Mouse (Mus musculus) neutrophil, adult 5-6 weeks (primary cell): ENCODE results near the gene Kcnn1. TPM values are rescaled to one million over a fixed set of nuclear protein-coding genes. Genes with fewer than 3 reads are reported as not detected.
A peak's percentile ranks its signal among the peaks of the same experiment; 100 is the strongest.

Source experiments
- ATAC-seq: fragments of 151-379, 151-347 bp; 2 replicates; pipeline ENCODE4 v1.8.0; 2017; ENCODE audit warnings: mild to moderate bottlenecking, moderate TSS enrichment; ENCODE audit not compliant: insufficient number of reproducible peaks, poor library complexity, low FRiP score, severe bottlenecking; ENCODE audit errors: extremely low read depth
- total RNA-seq: library from RNA; stranded (forward); fragments of 200-1000 nt; gene quantifications from 2 replicates; pipeline ENCODE4 v1.2.3, GENCODE M21; 2017

Gene Kcnn1
- total RNA-seq, 1 experiment from 2014 or later: not detected

DNA sequence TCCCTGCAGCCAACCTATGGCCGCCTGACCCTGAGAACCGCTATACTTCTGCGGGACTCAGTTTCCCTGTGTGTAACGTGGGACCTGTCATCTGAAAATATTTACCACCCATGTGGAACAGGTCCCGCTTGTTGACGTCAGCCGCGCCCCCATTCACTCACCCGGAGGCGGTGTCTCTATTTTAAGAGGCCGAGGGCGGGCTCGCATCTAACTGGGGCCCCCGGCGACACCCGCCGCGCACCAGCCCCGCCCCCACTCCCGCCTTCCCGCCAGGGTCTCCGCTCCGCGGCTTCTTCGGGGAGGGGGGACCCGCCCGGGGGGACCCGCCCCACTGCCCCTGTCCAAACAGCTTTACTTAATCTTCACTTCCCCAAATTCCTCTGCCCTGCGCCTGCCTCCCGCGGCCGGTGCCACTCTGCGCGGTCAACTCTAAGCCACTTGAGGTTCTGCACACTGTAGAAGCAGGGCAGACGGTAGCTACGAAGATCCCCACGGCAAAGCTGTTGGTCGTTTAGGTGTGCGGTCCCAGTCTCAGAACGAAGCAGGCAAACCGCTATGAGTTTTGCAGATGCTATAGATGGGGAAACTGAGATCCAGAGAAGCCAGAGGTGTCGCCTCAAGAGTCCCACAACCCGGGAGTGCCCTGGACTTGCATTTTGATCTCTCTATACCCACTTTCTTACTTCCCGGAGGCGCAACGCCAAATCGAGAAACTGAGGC, 59.1 kb downstream of the Kcnn1 start:
- peak; percentile 37 for ATAC-seq

DNA sequence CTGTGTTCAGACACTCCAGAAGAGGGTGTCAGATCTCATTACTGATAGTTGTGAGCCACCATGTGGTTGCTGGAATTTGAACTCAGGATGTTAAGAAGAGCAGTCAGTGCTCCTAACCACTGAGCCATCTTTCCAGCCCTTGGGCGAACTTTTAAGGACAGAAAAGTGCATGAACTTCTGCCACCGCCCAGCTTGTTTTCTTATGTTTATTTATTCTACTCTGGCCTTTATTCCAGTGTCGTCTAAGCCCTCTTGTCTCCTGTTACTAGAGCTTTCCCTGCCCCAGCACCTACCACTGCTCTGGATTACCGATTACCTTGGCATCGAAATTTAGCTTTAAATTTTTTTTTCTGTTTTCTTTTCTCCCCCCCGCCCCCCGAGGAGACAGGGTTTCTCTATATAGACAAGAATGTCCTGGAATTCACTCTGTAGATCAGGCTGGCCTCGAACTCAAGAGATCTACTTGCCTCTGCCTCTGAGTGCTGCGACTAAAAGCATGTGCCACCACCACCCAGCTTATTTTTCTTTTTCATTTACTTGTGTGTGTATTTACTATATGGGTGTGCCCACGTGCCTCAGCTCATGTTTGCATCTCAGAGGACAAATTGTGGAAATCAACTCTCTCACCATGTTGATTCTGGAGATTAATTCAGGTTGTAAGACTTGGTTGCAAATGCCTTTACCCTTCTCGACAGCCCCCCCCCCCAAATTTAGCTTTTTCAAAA, 60.1 kb downstream of the Kcnn1 start:
- no peak for ATAC-seq

DNA sequence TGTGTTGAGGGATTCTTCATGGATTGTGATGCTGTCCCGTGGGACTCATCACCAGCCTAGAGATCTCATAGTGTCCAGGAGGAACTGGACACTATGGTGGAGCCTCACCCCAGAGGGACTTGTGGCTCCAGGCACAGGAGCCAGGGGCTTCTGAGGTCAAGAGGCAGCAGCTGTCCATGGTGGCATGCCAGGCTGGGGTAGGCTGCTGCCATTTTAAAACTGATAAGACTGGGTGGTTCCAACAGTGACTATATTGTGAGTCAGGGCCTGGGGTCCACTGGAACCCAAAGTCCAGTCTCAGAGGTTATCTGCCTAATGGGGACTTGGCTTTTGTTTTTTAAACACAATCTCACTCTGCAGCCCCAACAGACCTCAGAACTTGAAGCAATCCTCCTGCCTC, 61.2 kb downstream of the Kcnn1 start:
- ATAC-seq: no peak

DNA sequence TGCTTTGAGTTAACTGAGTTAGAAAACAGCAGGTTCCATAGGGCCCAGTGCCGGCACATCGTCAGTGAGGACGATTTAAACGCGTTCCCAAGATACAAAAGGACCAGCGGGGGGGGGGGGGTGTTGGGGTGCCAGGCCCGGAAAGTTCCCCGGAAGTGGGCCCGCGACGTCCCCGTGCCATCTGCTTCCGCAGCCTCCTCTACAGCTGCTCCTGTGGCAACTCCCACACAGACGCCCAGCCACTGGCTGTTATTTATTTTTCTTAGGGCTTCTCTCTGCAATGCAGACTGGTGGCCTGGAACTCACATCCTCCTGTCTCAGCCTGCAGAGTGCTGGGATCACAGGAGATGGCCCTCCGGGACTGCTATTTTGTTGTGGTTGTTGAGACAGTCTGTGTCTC, 61.9 kb downstream of the Kcnn1 start:
- ATAC-seq: no peak

DNA sequence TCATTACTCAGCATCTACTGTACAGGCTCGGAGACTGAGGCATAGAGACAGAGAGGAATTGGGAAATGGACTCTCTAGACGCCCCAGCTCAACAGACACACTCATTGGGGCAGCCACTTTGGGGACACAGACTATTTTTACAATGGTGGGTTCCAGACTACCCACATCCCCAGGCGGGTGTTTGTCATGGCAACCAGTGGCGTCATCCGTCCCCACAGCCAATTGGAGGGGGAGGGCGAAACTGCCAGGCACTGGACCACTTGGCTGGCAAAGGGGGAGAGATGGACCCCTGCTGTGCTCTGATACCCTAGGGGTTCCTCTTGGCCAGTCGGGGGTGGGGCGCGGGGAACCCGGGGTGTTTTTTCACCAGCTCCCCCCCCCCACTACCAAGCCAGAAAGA, 62.4 kb downstream of the Kcnn1 start:
- no peak for ATAC-seq

DNA sequence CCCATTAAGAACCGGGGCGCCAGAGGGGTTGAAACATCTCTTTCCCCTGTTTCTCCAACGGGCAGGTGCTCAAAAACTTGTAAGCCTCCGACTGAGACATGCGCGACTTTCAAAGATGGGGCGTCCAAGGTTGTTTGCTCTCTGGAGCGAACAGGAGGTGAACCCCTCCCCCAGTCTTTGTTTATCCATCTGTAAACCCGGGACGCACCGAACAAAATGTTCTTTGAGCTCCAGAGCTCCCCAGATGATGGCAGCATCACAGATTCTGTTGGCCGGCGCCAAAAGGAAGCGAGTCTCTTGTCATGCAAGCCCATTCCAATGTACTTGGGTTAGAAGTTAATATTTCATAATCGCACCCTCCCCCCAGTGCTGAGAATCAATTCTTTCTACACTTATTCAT, 64.8 kb downstream of the Kcnn1 start:
- ATAC-seq: no peak

DNA sequence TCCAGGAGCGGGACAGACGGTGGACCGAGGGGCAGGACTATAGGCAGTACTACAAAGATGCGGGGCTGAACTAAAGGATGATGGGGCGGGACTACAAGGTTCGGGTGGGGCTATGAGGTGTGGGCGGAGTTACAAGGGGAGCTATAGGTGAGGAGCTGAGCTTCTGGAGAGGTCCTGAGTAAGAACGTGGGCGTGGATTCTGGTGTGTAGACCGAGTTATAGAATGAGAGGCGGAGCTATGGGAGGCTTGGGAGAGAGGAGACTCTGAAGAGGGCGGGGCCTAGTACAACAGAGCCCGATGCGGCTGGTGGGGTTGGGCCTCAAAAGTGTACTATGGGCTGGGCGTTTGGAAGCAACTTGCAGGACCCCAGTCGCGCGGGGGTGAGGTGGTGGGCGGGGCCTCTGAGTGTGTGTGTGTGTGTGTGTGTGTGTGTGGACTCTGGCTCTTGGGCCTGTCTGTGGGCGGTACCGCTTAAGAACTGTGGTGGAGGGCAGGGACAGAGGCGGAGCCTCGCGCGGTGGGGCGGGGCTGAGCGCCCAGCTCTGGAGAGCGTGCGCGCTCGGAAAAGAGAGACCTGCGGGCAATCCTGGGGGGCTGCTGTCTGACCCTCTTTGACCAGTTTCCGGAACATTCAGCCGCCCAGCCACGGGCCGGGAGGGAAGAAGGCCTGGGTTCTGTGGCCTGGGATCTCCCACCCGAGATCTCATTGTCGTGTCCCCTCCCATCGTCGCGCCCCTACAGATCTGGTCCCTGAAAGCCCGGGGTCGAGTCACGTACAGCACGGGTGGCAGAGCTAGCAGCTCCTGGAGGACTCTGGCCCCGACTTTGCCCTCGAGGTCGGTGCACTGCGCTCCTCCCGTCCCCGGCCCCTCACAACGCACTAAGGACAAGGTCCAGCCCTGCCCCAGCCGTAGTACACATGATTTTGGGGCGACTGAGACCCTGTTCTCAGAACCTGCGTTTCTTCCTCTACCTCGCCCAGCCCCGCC, 65.7 kb downstream of the Kcnn1 start:
- ATAC-seq: peak; percentile 42

DNA sequence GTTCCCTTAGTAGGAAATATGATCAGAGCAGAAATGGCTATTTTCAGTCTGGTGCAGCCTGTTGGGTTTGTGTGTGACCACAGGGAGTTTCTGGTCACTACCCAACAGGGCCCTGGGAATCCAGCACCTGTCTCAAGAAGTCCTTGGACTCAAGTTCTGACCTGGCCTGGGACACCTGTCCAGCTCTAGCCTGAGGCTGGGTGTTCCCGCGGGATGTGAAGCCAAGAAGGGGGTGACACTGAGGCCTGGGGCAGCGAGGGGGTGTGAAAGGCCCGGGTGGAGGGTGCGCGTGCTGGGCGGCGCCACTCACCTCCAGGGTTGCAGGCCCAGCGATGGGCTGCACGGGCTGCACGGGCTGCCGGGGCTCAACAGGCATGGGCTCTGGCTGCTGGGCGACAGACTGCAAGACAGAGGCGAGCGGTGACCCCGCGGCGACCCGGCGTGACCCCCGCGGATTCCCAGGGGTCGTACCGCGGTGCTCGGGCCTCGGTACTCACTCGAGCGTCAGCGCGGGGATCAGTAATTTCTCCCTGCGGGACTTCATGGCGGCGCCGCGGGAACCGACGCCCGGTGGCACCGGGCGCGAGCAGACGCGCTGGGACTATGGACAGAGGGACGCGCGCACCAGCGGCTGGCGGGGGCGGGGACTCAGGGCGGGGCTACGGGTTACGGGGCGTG, 66.5 kb downstream of the Kcnn1 start:
- ATAC-seq: no peak

DNA sequence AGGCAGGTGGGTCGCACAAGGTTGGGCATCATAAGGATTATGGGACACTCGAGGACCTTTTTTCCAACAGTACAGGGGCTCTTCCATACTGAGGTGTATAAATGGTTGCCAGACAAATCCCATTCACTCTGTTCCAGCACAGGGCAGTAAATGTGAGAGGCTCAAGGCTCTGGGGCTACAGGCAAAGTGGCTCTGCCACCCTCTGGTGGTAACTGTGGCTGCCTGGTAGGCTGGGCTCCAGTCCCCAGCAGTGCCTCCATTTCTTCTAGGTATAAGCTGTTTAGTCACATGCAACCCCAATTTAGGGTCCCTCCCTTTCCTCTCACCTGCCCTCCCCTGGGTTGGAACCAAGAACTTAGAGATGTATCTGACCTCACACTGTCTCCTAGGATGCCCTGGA, 67.7 kb downstream of the Kcnn1 start:
- no peak for ATAC-seq

DNA sequence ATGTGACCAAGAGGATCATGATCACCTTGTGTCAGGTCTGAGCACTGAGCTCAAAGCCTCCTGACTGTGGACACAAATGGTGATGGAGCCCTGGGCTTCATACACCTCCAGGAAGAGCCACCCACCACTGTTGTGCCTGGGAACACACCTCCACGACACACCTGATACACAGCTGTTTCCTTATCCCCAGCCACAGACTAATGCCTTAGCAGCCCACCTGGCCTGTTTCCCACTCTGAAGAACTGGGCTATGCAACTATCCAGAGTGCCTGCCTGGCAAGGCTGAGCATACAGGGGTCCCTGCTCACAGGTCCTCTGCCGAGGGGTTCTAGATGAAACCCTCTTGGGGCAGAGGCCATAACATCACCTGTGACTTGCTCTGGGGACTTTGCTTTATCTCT, 68.8 kb downstream of the Kcnn1 start:
- no peak for ATAC-seq

DNA sequence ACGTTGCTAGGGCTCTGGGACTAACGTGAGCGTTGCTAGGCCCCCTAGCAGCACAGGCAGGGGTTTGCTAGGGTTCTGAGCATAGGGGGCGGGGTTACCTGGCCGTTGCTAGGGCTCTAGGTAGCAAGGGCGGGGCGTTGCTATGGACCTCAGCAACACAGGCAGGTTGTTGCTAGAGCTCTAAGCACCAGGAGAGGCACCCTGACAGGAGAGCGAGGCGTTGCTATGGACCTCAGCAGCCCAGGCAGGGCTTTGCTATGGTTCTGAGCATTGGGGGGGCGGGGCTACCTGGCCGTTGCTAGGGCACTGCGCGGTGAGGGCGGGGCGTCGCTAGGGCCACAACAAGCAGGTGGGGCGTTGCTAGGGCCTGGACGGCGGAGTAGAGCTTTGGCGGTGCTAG, 70.4 kb downstream of the Kcnn1 start:
- peak; percentile 60 for ATAC-seq

Other genes starting within 250 kb of the Kcnn1 start
- 54.1 and 63.7 TPM in 2 replicates for gene Lrrc25, start 247.1 kb downstream of the Kcnn1 start, total RNA-seq
- not detected in 2 replicates for gene Gdf15, start 230.8 kb downstream of the Kcnn1 start, total RNA-seq
- 4.4 and 7.7 TPM in 2 replicates for gene Pgpep1, start 202.9 kb downstream of the Kcnn1 start, total RNA-seq
- gene Lsm4, start 190.0 kb downstream of the Kcnn1 start, total RNA-seq: 103 and 134 TPM in 2 replicates
- gene Jund, start 164.3 kb downstream of the Kcnn1 start, total RNA-seq: 316 and 319 TPM in 2 replicates
- gene Iqcn, start 159.8 kb downstream of the Kcnn1 start, total RNA-seq: 2.4 and 2.8 TPM in 2 replicates
- gene Gm3336, start 144.7 kb downstream of the Kcnn1 start, total RNA-seq: not detected in 2 replicates
- gene Pde4c, start 139.5 kb downstream of the Kcnn1 start, total RNA-seq: 2.2 and 2.4 TPM in 2 replicates
- gene Rab3a, start 108.6 kb downstream of the Kcnn1 start, total RNA-seq: 5.2 and 5.5 TPM in 2 replicates
- gene Mpv17l2, start 102.3 kb downstream of the Kcnn1 start, total RNA-seq: 4.5 and 4.8 TPM in 2 replicates
- 19.9 and 20.3 TPM in 2 replicates for gene Pik3r2, start 86.5 kb downstream of the Kcnn1 start, total RNA-seq
- gene Mast3, start 58.2 kb downstream of the Kcnn1 start, total RNA-seq: 30.7 and 40.2 TPM in 2 replicates
- 0.98 and 3.1 TPM in 2 replicates for gene Il12rb1, start 54.8 kb downstream of the Kcnn1 start, total RNA-seq
- 20.7 and 24.9 TPM in 2 replicates for gene Arrdc2, start 23.5 kb downstream of the Kcnn1 start, total RNA-seq
- 20.0 and 26.8 TPM in 2 replicates for gene Ccdc124, start 10.7 kb upstream of the Kcnn1 start, total RNA-seq
- not detected in 2 replicates for gene Slc5a5, start 29.5 kb upstream of the Kcnn1 start, total RNA-seq
- gene Rpl18a, start 34.2 kb upstream of the Kcnn1 start, total RNA-seq: 1,826 and 2,087 TPM in 2 replicates
- gene Map1s, start 42.7 kb upstream of the Kcnn1 start, total RNA-seq: 11.9 and 13.5 TPM in 2 replicates